In genomic region chr2:158625231-158625630, GRCm38 (mm10) we compare ENCODE assay signal across 8 mouse cellular contexts. TPM values are rescaled to one million over a fixed set of nuclear protein-coding genes. Genes with fewer than 3 reads are reported as not detected.
DNase-seq lines count a peak whose midpoint lies in the region; ATAC-seq lines count a peak whose summit lies in the region.

No protein-coding gene starts in this region.

- ATAC-seq in inflammation-experienced regulatory T-cells, adult 6 months = peak; percentile 33

- DNase-seq in adrenal gland, postnatal 36 days = peak; percentile 28 to 45
- no peak for DNase-seq in adrenal gland, postnatal 4 days (ENCODE audit: low spot score in 2 of 2)
- peak; percentile 25 for DNase-seq in urinary bladder, postnatal 14 days (ENCODE audit: low spot score)
- DNase-seq in urinary bladder, postnatal 4 days (ENCODE audit: low spot score in 2 of 2) = no peak
- DNase-seq in gastrocnemius, adult 8-10 months (ENCODE audit: low spot score in 2 of 2) = no peak
- no peak for DNase-seq in cerebellum, adult 11 months

- H3K36me3 ChIP-seq in megakaryocyte, embryonic 14.5 days (replicated peaks; ENCODE audit: low read length) = peaks cover 41% of the 10 kb centered on the region

- no peaks in the 10 kb centered on the region for H3K9me3 ChIP-seq in megakaryocyte, embryonic 14.5 days

- H3K4me1 ChIP-seq in megakaryocyte, embryonic 14.5 days = peaks cover 23% of the 10 kb centered on the region

- peak overlapping the region; percentile 93 for H3K4me3 ChIP-seq in megakaryocyte, embryonic 14.5 days (replicated peaks)

- H3K27me3 ChIP-seq in megakaryocyte, embryonic 14.5 days (replicated peaks) = peaks cover 24% of the 10 kb centered on the region

RNA-seq across cellular contexts. Expression of gene Actr5, which starts 0.5 kb away (rescaled TPM):
- 10 to 100 TPM; 11.0 to 11.9 TPM for total RNA-seq in adrenal gland, postnatal 36 days (2021)
- 10 to 100 TPM; 17.1 to 18.2 TPM for total RNA-seq in adrenal gland, postnatal 4 days (2021)
- 1 to 10 TPM; 2.5 to 5.2 (median 2.8) TPM for polyA plus RNA-seq in inflammation-experienced regulatory T-cells, adult 6 months (2017; shearing (Covaris generic))
- 2.1 and 5.7 TPM in 2 replicates for polyA plus RNA-seq in megakaryocyte, embryonic 14.5 days (2012; ENCODE audit: insufficient read depth, low replicate concordance)
- total RNA-seq in gastrocnemius, adult 8-10 months (2022) = 1 to 10 TPM; 2.3 to 3.8 (median 3.2) TPM

RNA-seq across cellular contexts. Expression of gene Slc32a1, which starts 14.7 kb away (rescaled TPM):
- not detected for total RNA-seq in adrenal gland, postnatal 36 days (2021)
- under 1 TPM in 1 of 2 experiments, not detected in 1; 0.54 TPM for total RNA-seq in adrenal gland, postnatal 4 days (2021)
- polyA plus RNA-seq in inflammation-experienced regulatory T-cells, adult 6 months (2017; shearing (Covaris generic)) = not detected
- 1.6 and 1.9 TPM in 2 replicates for polyA plus RNA-seq in megakaryocyte, embryonic 14.5 days (2012; ENCODE audit: insufficient read depth, low replicate concordance)
- total RNA-seq in gastrocnemius, adult 8-10 months (2022) = not detected

RNA-seq across cellular contexts. Expression of gene Ppp1r16b, which starts 40.0 kb away (rescaled TPM):
- 10 to 100 TPM in 1 of 2 experiments, 1 to 10 TPM in 1; 8.8 to 14.1 TPM for total RNA-seq in adrenal gland, postnatal 36 days (2021)
- 10 to 100 TPM; 15.7 to 16.9 TPM for total RNA-seq in adrenal gland, postnatal 4 days (2021)
- polyA plus RNA-seq in inflammation-experienced regulatory T-cells, adult 6 months (2017; shearing (Covaris generic)) = 100 to 1,000 TPM; 106 to 120 (median 115) TPM
- 1.6 and 3.6 TPM in 2 replicates for polyA plus RNA-seq in megakaryocyte, embryonic 14.5 days (2012; ENCODE audit: insufficient read depth, low replicate concordance)
- 1 to 10 TPM; 2.4 to 3.0 (median 2.7) TPM for total RNA-seq in gastrocnemius, adult 8-10 months (2022)

Comparison
In these comparisons a context has a peak if more than half of its experiments do, and no peak if none do; other contexts are left out.
1. DNase-seq: peak in adrenal gland, postnatal 36 days (2 of 2) and urinary bladder, postnatal 14 days (single experiment); none in adrenal gland, postnatal 4 days (0 of 2), urinary bladder, postnatal 4 days (0 of 2), gastrocnemius, adult 8-10 months (0 of 2) and cerebellum, adult 11 months (single experiment).